Mouse (Mus musculus): Measurements from ENCODE around the gene Mrps5. TPM values are rescaled to one million over a fixed set of nuclear protein-coding genes. Genes with fewer than 3 reads are reported as not detected.
A peak's percentile ranks its signal among the peaks of the same experiment; 100 is the strongest.

Mrps5 gene
- polyA plus RNA-seq, 1 experiment from 2014 or later: 128 TPM

- ATAC-seq (ENCODE audit: low FRiP score) (no peak), DNase-seq (ENCODE audit: low spot score) (peak; percentile 78)
- Histone ChIP-seq H3K27ac (no peak overlapping the region), H3K27me3 (ENCODE audit: control insufficient read depth, insufficient read depth, low read length) (no peaks in the 10 kb centered on the region), H3K9ac (no peak overlapping the region), H3K9me3 (ENCODE audit: control insufficient read depth, low read length) (no peaks in the 10 kb centered on the region), H3K4me3 (replicated peaks; ENCODE audit: low read length) (no peak overlapping the region), H3K4me2 (replicated peaks) (no peak overlapping the region), H3K36me3 (replicated peaks; ENCODE audit: control insufficient read depth, insufficient read depth) (peaks cover 36% of the 10 kb centered on the region), H3K4me1 (replicated peaks; ENCODE audit: control insufficient read depth, insufficient read depth, low read length) (no peaks in the 10 kb centered on the region)
- whole genome bisulfite sequencing: 46% methylated on average over 3 of the region's 3 CpGs
These were observed 21.2 kb downstream of the Mrps5 start for GRCm38 (mm10) chr2:127608234-127608633.

GRCm38 (mm10) chr2:127608986-127609385 is 22.0 kb downstream of the Mrps5 start:
- no peak overlapping the region for H3K4me3 ChIP-seq (replicated peaks; ENCODE audit: low read length)
- DNase-seq (ENCODE audit: low spot score) (no peak), ATAC-seq (ENCODE audit: low FRiP score) (no peak)
- 7% methylated on average over 5 of the region's 5 CpGs for WGBS
- peaks cover 31% of the 10 kb centered on the region for H3K36me3 ChIP-seq (replicated peaks; ENCODE audit: control insufficient read depth, insufficient read depth)
- H3K9me3 ChIP-seq (ENCODE audit: control insufficient read depth, low read length): no peaks in the 10 kb centered on the region
- no peak overlapping the region for H3K27ac ChIP-seq
- no peaks in the 10 kb centered on the region for H3K4me1 ChIP-seq (replicated peaks; ENCODE audit: control insufficient read depth, insufficient read depth, low read length)
- no peaks in the 10 kb centered on the region for H3K27me3 ChIP-seq (ENCODE audit: control insufficient read depth, insufficient read depth, low read length)
- no peak overlapping the region for H3K9ac ChIP-seq
- no peak overlapping the region for H3K4me2 ChIP-seq (replicated peaks)

DNA sequence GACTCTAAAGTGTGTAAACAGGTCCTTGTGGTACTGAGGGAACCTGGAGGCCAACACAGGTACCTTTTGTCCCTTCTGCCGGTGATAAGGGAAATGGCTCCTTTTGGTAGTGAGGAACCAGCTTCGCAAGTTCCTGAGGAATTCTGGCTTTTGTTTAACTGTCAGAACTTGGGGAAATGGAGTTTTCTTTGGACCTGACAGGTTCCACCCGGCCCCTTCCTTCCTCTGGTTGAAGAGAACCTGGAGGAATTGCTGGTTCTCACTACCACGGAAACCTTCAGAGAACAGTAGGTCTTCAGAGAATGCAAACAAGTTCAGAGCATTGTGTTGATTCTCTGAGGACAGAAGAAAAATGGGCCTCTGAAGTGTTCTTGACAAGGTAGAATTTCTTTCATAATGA is 24.4 kb downstream of the Mrps5 start:
- no peak overlapping the region for H3K4me2 ChIP-seq (replicated peaks)
- no peak for ATAC-seq (ENCODE audit: low FRiP score)
- DNase-seq (ENCODE audit: low spot score): no peak
- H3K27ac ChIP-seq: no peak overlapping the region
- H3K4me1 ChIP-seq (replicated peaks; ENCODE audit: control insufficient read depth, insufficient read depth, low read length): no peaks in the 10 kb centered on the region
- H3K36me3 ChIP-seq (replicated peaks; ENCODE audit: control insufficient read depth, insufficient read depth): 0 out of 2 replicates have a peak, but pooled peaks cover 7% of the 10 kb centered on the region
- no peaks in the 10 kb centered on the region for H3K27me3 ChIP-seq (ENCODE audit: control insufficient read depth, insufficient read depth, low read length)
- H3K4me3 ChIP-seq (replicated peaks; ENCODE audit: low read length): no peak overlapping the region
- H3K9ac ChIP-seq: no peak overlapping the region
- WGBS: 86% methylated on average over 4 of the region's 4 CpGs
- no peaks in the 10 kb centered on the region for H3K9me3 ChIP-seq (ENCODE audit: control insufficient read depth, low read length)

DNA sequence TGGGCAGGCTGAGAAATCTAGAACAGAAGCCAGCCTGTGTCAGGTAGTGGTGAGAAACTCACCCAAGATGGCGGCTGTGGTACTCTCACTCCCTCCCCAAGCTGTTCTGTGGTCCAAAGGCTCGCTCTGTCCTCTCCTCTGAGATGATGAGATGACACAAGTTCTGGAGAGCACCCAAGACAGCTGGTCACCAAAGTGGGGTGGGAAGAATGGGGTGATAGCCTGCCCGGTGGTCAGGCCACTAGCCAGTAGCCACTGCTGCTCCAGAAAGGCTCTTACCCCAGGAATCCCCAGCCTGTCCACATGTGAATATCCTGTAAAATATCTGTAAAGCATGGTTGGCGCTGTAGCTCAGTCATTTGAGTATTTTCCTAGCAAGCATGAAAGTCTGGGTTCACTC is 25.3 kb downstream of the Mrps5 start:
- H3K36me3 ChIP-seq (replicated peaks; ENCODE audit: control insufficient read depth, insufficient read depth): no peaks in the 10 kb centered on the region

DNA sequence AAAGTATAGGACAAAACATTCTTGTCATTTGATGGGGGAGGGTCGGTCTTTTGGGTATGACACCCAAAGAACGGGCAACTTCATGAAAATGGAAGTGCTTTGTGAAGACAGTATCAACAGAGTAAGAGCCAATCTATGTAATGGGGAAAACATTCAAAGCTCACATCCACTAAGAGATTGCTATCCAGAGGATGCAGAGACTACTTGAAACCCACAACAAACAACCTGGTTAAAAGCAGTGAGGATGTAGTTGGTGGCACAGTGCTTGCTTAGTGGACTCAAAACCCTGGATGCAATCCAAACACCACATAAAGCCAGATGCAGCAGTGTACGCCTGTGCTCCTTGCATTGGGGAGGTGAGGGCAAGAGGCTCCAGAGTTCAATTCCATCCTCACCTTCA is 32.3 kb downstream of the Mrps5 start:
- ATAC-seq (ENCODE audit: low FRiP score) (no peak), DNase-seq (ENCODE audit: low spot score) (no peak)
- Histone ChIP-seq H3K4me1 (replicated peaks; ENCODE audit: control insufficient read depth, insufficient read depth, low read length) (no peaks in the 10 kb centered on the region), H3K4me2 (replicated peaks) (no peak overlapping the region), H3K27me3 (ENCODE audit: control insufficient read depth, insufficient read depth, low read length) (no peaks in the 10 kb centered on the region), H3K27ac (no peak overlapping the region), H3K9ac (no peak overlapping the region), H3K4me3 (replicated peaks; ENCODE audit: low read length) (no peak overlapping the region), H3K9me3 (ENCODE audit: control insufficient read depth, low read length) (no peaks in the 10 kb centered on the region), H3K36me3 (replicated peaks; ENCODE audit: control insufficient read depth, insufficient read depth) (no peaks in the 10 kb centered on the region)
- WGBS: 85% methylated on average over 3 of the region's 3 CpGs

More for the DNA sequence above, 25.3 kb downstream of the Mrps5 start:
- WGBS: 95% methylated on average over 4 of the region's 4 CpGs
- no peaks in the 10 kb centered on the region for H3K4me1 ChIP-seq (replicated peaks; ENCODE audit: control insufficient read depth, insufficient read depth, low read length)
- DNase-seq (ENCODE audit: low spot score): no peak
- no peak overlapping the region for H3K9ac ChIP-seq
- H3K27me3 ChIP-seq (ENCODE audit: control insufficient read depth, insufficient read depth, low read length): no peaks in the 10 kb centered on the region
- no peak overlapping the region for H3K4me3 ChIP-seq (replicated peaks; ENCODE audit: low read length)
- H3K9me3 ChIP-seq (ENCODE audit: control insufficient read depth, low read length): no peaks in the 10 kb centered on the region
- H3K4me2 ChIP-seq (replicated peaks): no peak overlapping the region
- no peak for ATAC-seq (ENCODE audit: low FRiP score)
- no peak overlapping the region for H3K27ac ChIP-seq

DNA sequence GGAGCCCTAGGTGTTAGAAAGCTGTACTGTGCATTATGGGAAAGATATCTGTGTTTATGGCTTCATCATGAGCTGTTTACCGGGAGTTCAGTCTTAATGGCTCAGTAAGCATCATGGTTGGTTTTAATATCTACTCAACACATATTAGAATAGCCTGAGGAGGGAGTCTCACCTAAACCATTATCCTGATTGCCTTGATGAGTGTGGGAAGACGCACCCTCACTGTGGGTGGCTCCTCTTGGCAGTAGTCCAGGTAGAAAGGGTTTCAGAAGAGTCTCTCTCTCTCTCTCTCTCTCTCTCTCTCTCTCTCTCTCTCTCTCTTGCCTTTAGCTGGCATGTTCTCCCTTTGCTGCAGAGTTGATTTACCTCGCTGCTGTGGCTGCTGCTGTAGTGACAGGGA is 35.0 kb downstream of the Mrps5 start:
- WGBS: 55% methylated on average over 3 of the region's 3 CpGs
- DNase-seq (ENCODE audit: low spot score): no peak
- no peak overlapping the region for H3K4me2 ChIP-seq (replicated peaks)

GRCm38 (mm10) chr2:127624786-127625185 is 37.8 kb downstream of the Mrps5 start:
- no peaks in the 10 kb centered on the region for H3K36me3 ChIP-seq (replicated peaks; ENCODE audit: control insufficient read depth, insufficient read depth)
- no peaks in the 10 kb centered on the region for H3K9me3 ChIP-seq (ENCODE audit: control insufficient read depth, low read length)
- H3K4me3 ChIP-seq (replicated peaks; ENCODE audit: low read length): no peak overlapping the region
- H3K4me2 ChIP-seq (replicated peaks): no peak overlapping the region
- H3K27ac ChIP-seq: no peak overlapping the region
- DNase-seq (ENCODE audit: low spot score): no peak
- ATAC-seq (ENCODE audit: low FRiP score): no peak
- WGBS: 89% methylated on average over 2 of the region's 2 CpGs
- H3K27me3 ChIP-seq (ENCODE audit: control insufficient read depth, insufficient read depth, low read length): no peaks in the 10 kb centered on the region
- no peaks in the 10 kb centered on the region for H3K4me1 ChIP-seq (replicated peaks; ENCODE audit: control insufficient read depth, insufficient read depth, low read length)
- H3K9ac ChIP-seq: no peak overlapping the region

More for the DNA sequence above, 35.0 kb downstream of the Mrps5 start:
- no peak overlapping the region for H3K27ac ChIP-seq
- no peaks in the 10 kb centered on the region for H3K9me3 ChIP-seq (ENCODE audit: control insufficient read depth, low read length)
- no peak overlapping the region for H3K9ac ChIP-seq
- no peak overlapping the region for H3K4me3 ChIP-seq (replicated peaks; ENCODE audit: low read length)
- no peaks in the 10 kb centered on the region for H3K27me3 ChIP-seq (ENCODE audit: control insufficient read depth, insufficient read depth, low read length)
- H3K36me3 ChIP-seq (replicated peaks; ENCODE audit: control insufficient read depth, insufficient read depth): no peaks in the 10 kb centered on the region
- ATAC-seq (ENCODE audit: low FRiP score): peak; percentile 60; the same call in 1 of the 2 replicates
- H3K4me1 ChIP-seq (replicated peaks; ENCODE audit: control insufficient read depth, insufficient read depth, low read length): no peaks in the 10 kb centered on the region

DNA sequence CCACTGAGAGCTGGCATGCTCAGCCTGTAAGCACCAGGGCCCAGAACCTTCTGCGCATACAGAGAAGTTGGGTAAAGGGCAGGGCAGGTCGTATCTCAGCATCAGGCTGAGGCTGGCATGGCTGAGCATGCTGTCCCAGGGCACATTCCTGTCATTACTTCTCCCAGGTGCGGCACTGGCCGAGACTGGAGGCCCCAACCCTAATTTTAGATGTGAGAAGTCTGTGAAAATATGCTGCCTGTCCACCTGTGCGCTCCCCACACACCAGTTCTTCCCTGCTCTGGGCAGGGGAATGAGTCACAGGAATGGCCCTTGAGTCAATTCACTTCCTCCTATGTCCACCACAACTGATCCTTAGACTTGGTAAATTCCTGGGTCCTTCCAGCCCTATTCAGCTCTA is 38.6 kb downstream of the Mrps5 start:
- ATAC-seq (ENCODE audit: low FRiP score): no peak
- 77% methylated on average over 5 of the region's 5 CpGs for whole genome bisulfite sequencing
- no peak overlapping the region for H3K4me3 ChIP-seq (replicated peaks; ENCODE audit: low read length)

GRCm38 (mm10) chr2:127627354-127627753 is 40.3 kb downstream of the Mrps5 start:
- DNase-seq (ENCODE audit: low spot score) (no peak), ATAC-seq (ENCODE audit: low FRiP score) (no peak)
- Histone ChIP-seq H3K4me3 (replicated peaks; ENCODE audit: low read length) (no peak overlapping the region), H3K27me3 (ENCODE audit: control insufficient read depth, insufficient read depth, low read length) (no peaks in the 10 kb centered on the region), H3K4me1 (replicated peaks; ENCODE audit: control insufficient read depth, insufficient read depth, low read length) (no peaks in the 10 kb centered on the region), H3K27ac (no peak overlapping the region), H3K36me3 (replicated peaks; ENCODE audit: control insufficient read depth, insufficient read depth) (no peaks in the 10 kb centered on the region), H3K9me3 (ENCODE audit: control insufficient read depth, low read length) (no peaks in the 10 kb centered on the region), H3K9ac (no peak overlapping the region), H3K4me2 (replicated peaks) (no peak overlapping the region)
- 41% methylated on average over 6 of the region's 6 CpGs for WGBS

More for the DNA sequence above, 38.6 kb downstream of the Mrps5 start:
- Histone ChIP-seq H3K4me2 (replicated peaks) (no peak overlapping the region), H3K4me1 (replicated peaks; ENCODE audit: control insufficient read depth, insufficient read depth, low read length) (no peaks in the 10 kb centered on the region), H3K9ac (no peak overlapping the region), H3K9me3 (ENCODE audit: control insufficient read depth, low read length) (no peaks in the 10 kb centered on the region), H3K27ac (no peak overlapping the region), H3K36me3 (replicated peaks; ENCODE audit: control insufficient read depth, insufficient read depth) (no peaks in the 10 kb centered on the region), H3K27me3 (ENCODE audit: control insufficient read depth, insufficient read depth, low read length) (no peaks in the 10 kb centered on the region)
- DNase-seq (ENCODE audit: low spot score): no peak

DNA sequence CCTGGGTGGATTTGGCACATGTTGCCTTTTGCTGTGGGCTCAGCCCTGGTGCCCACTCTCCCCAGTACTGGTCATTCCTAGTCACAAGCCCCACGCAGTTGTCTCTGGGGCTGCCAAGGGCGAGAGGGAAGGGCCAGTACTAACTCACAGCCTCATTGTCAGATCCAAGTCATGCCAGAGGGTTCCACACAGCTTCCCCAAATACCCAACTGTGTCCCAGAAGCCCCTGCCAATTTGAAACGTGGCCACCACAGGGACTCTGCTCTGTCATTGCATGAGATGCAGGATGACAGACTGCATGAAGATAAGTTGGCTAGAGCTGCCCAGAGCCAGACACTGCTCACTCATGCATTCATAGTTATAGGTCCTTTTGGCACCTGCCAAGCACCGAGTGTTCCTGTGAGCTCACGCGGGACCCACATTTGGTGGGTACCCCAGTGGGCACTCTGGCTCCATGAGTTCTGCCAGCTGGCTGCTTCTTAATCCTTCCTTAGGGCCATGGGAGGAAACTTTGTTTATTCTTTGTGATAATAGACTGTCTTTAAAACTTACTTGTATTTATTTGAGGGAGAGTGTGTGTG is 41.1 kb downstream of the Mrps5 start:
- no peaks in the 10 kb centered on the region for H3K4me1 ChIP-seq (replicated peaks; ENCODE audit: control insufficient read depth, insufficient read depth, low read length)
- H3K27ac ChIP-seq: no peak overlapping the region
- no peak overlapping the region for H3K4me2 ChIP-seq (replicated peaks)
- WGBS: 78% methylated on average over 6 of the region's 6 CpGs
- H3K27me3 ChIP-seq (ENCODE audit: control insufficient read depth, insufficient read depth, low read length): no peaks in the 10 kb centered on the region
- ATAC-seq (ENCODE audit: low FRiP score) (no peak), DNase-seq (ENCODE audit: low spot score) (no peak)
- no peaks in the 10 kb centered on the region for H3K36me3 ChIP-seq (replicated peaks; ENCODE audit: control insufficient read depth, insufficient read depth)
- no peaks in the 10 kb centered on the region for H3K9me3 ChIP-seq (ENCODE audit: control insufficient read depth, low read length)
- no peak overlapping the region for H3K4me3 ChIP-seq (replicated peaks; ENCODE audit: low read length)
- no peak overlapping the region for H3K9ac ChIP-seq
